Mouse (Mus musculus): ENCODE data around the gene Mrpl44. TPM values are rescaled to one million over a fixed set of nuclear protein-coding genes. Genes with fewer than 3 reads are reported as not detected.

The Mrpl44 gene
- polyA plus RNA-seq, 1 experiment, result 22.9 TPM

GRCm38 (mm10) chr1:79786267-79786927 lies 10.6 kb downstream of the Mrpl44 start:
- Histone ChIP-seq H3K4me3 (ENCODE audit: insufficient read depth, low read length) (no peak overlapping the region), H3K4me1 (ENCODE audit: control insufficient read depth, insufficient read depth, low read length) (no peaks in the 10 kb centered on the region), H3K27ac (ENCODE audit: insufficient read depth, low read length) (no peak overlapping the region)
- no peak for TF ChIP-seq POLR2A (IDR thresholded peaks at IDR 0.05; ENCODE audit: extremely low read depth, insufficient read depth, low read length)
- peak; percentile 79 for TF ChIP-seq CTCF (IDR thresholded peaks at IDR 0.05; ENCODE audit: extremely low read depth, insufficient read depth, low read length)

- H3K4me1 ChIP-seq (ENCODE audit: control insufficient read depth, insufficient read depth, low read length), result no peaks in the 10 kb centered on the region
- no peak overlapping the region for H3K4me3 ChIP-seq (ENCODE audit: insufficient read depth, low read length)
- no peak for TF ChIP-seq CTCF (IDR thresholded peaks at IDR 0.05; ENCODE audit: extremely low read depth, insufficient read depth, low read length)
- TF ChIP-seq POLR2A (IDR thresholded peaks at IDR 0.05; ENCODE audit: extremely low read depth, insufficient read depth, low read length), result no peak
- H3K27ac ChIP-seq (ENCODE audit: insufficient read depth, low read length), result no peak overlapping the region
These were observed 21.3 kb downstream of the Mrpl44 start for GRCm38 (mm10) chr1:79797084-79797483.

DNA sequence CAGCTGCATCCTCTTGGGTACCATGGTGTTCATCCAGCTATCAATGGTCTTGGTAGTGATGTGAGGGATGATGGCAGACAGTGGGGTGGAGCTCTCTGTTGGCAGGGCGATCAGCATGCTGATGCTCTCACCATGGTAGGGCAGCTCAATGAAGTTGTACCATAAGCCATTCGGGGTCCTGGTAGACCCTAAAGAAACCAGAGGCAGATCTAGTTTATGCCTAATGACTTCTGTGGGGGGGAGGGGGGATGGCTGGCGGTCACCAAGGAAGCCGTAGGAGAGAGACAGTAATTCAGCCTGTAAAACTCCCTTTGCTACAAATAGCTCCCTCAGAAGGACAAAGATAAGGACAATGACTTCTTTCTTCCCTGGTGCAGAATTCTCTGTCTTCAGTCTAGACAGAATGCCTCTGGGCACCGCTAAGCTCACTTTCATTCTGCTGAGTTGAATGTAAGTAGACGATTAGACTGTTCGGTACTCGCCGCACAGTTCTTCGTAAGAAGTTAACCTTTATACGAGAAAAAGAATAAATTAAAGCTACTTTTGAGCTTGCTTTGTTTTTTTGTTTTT lies 27.1 kb downstream of the Mrpl44 start:
- no peak overlapping the region for H3K4me3 ChIP-seq (ENCODE audit: insufficient read depth, low read length)
- TF ChIP-seq CTCF (IDR thresholded peaks at IDR 0.05; ENCODE audit: extremely low read depth, insufficient read depth, low read length), result no peak
- TF ChIP-seq POLR2A (IDR thresholded peaks at IDR 0.05; ENCODE audit: extremely low read depth, insufficient read depth, low read length), result no peak
- H3K4me1 ChIP-seq (ENCODE audit: control insufficient read depth, insufficient read depth, low read length), result no peaks in the 10 kb centered on the region
- no peak overlapping the region for H3K27ac ChIP-seq (ENCODE audit: insufficient read depth, low read length)

- H3K27ac ChIP-seq (ENCODE audit: insufficient read depth, low read length), result no peak overlapping the region
- TF ChIP-seq POLR2A (IDR thresholded peaks at IDR 0.05; ENCODE audit: extremely low read depth, insufficient read depth, low read length) (no peak), CTCF (IDR thresholded peaks at IDR 0.05; ENCODE audit: extremely low read depth, insufficient read depth, low read length) (no peak)
These were observed 27.8 kb downstream of the Mrpl44 start for GRCm38 (mm10) chr1:79803614-79804013.

GRCm38 (mm10) chr1:79806865-79807264 lies 31.0 kb downstream of the Mrpl44 start:
- no peak for TF ChIP-seq CTCF (IDR thresholded peaks at IDR 0.05; ENCODE audit: extremely low read depth, insufficient read depth, low read length)
- TF ChIP-seq POLR2A (IDR thresholded peaks at IDR 0.05; ENCODE audit: extremely low read depth, insufficient read depth, low read length), result no peak
- H3K4me1 ChIP-seq (ENCODE audit: control insufficient read depth, insufficient read depth, low read length), result no peaks in the 10 kb centered on the region
- H3K4me3 ChIP-seq (ENCODE audit: insufficient read depth, low read length), result no peak overlapping the region
- no peak overlapping the region for H3K27ac ChIP-seq (ENCODE audit: insufficient read depth, low read length)

More at GRCm38 (mm10) chr1:79803614-79804013, 27.8 kb downstream of the Mrpl44 start:
- H3K4me3 ChIP-seq (ENCODE audit: insufficient read depth, low read length), result no peak overlapping the region
- H3K4me1 ChIP-seq (ENCODE audit: control insufficient read depth, insufficient read depth, low read length), result no peaks in the 10 kb centered on the region

GRCm38 (mm10) chr1:79809447-79809846 lies 33.6 kb downstream of the Mrpl44 start:
- H3K4me3 ChIP-seq (ENCODE audit: insufficient read depth, low read length), result no peak overlapping the region
- no peaks in the 10 kb centered on the region for H3K4me1 ChIP-seq (ENCODE audit: control insufficient read depth, insufficient read depth, low read length)
- H3K27ac ChIP-seq (ENCODE audit: insufficient read depth, low read length), result no peak overlapping the region
- TF ChIP-seq CTCF (IDR thresholded peaks at IDR 0.05; ENCODE audit: extremely low read depth, insufficient read depth, low read length), result no peak
- no peak for TF ChIP-seq POLR2A (IDR thresholded peaks at IDR 0.05; ENCODE audit: extremely low read depth, insufficient read depth, low read length)

DNA sequence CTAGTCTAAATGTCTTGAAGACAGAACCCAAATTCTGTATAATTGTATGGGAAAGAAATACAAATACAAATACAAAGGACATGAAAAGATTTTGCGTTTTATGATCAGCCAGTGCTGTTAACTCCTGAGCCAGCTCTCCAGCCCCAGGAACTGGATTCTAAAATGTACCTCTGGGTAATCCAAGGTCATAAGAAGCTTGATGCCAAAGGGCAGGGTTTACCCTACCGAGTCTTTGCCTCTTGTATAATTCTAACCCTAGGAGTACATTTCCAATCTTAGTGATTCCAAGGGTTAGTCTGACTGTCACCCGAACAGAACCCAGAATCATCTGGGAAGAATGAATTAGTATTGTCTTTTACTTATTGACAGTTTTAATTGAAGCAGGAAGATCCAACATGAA lies 39.6 kb downstream of the Mrpl44 start:
- Histone ChIP-seq H3K27ac (ENCODE audit: insufficient read depth, low read length) (no peak overlapping the region), H3K4me3 (ENCODE audit: insufficient read depth, low read length) (no peak overlapping the region), H3K4me1 (ENCODE audit: control insufficient read depth, insufficient read depth, low read length) (no peaks in the 10 kb centered on the region)
- no peak for TF ChIP-seq POLR2A (IDR thresholded peaks at IDR 0.05; ENCODE audit: extremely low read depth, insufficient read depth, low read length)
- no peak for TF ChIP-seq CTCF (IDR thresholded peaks at IDR 0.05; ENCODE audit: extremely low read depth, insufficient read depth, low read length)

DNA sequence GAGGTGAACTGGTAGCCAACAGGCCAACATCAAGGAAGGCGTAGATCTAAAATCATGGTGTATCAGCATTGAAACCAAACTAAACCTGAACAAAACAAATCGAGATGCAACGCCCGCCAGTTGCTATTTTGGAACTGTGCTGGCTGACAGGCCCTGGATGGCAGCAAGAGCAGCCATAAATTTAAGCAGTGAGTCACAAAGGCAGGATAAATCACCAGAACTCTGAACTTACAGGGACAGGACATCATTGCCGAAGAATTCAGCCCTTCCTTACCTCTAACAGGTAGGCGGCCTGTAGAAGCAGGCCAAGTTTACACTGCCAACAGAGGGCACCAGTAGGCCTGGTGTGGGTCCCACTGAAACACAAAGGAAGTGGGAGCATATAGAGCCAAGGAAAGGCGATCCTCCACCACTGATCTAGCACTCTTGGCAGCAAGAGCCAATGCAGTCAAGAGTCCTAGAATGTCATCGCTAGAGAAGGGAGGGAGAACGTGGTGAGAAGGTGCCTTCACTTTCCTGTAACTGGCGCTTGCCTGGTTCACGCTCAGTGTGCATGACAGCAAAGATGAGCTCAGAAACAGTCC lies 43.6 kb downstream of the Mrpl44 start:
- Histone ChIP-seq H3K4me1 (ENCODE audit: control insufficient read depth, insufficient read depth, low read length) (peaks cover under 1% of the 10 kb centered on the region), H3K4me3 (ENCODE audit: insufficient read depth, low read length) (no peak overlapping the region), H3K27ac (ENCODE audit: insufficient read depth, low read length) (no peak overlapping the region)
- TF ChIP-seq CTCF (IDR thresholded peaks at IDR 0.05; ENCODE audit: extremely low read depth, insufficient read depth, low read length) (0 out of 2 replicates have a peak, but pooled peaks have one; percentile 19), POLR2A (IDR thresholded peaks at IDR 0.05; ENCODE audit: extremely low read depth, insufficient read depth, low read length) (no peak)

GRCm38 (mm10) chr1:79822806-79823525 lies 47.1 kb downstream of the Mrpl44 start:
- Histone ChIP-seq H3K4me1 (ENCODE audit: control insufficient read depth, insufficient read depth, low read length) (peaks cover 5% of the 10 kb centered on the region), H3K4me3 (ENCODE audit: insufficient read depth, low read length) (no peak overlapping the region), H3K27ac (ENCODE audit: insufficient read depth, low read length) (no peak overlapping the region)
- TF ChIP-seq CTCF (IDR thresholded peaks at IDR 0.05; ENCODE audit: extremely low read depth, insufficient read depth, low read length) (no peak), POLR2A (IDR thresholded peaks at IDR 0.05; ENCODE audit: extremely low read depth, insufficient read depth, low read length) (no peak)

All from cortical plate, adult 2 months (tissue).